Mouse (Mus musculus) subcutaneous adipose tissue, adult 2 months (tissue): ENCODE data around the gene Kir3dl1. TPM values are rescaled to one million over a fixed set of nuclear protein-coding genes. Genes with fewer than 3 reads are reported as not detected.

Source experiments
- polyA plus RNA-seq: library from polyadenylated mRNA; depleted of rRNA; stranded (reverse); fragments of >200 nt; gene quantifications from 2 replicates; pipeline ENCODE4 v1.2.3, GENCODE M21; 2012; ENCODE audit warnings: low replicate concordance; rRNA removed

Kir3dl1 gene
- not detected in 2 replicates for polyA plus RNA-seq

DNA sequence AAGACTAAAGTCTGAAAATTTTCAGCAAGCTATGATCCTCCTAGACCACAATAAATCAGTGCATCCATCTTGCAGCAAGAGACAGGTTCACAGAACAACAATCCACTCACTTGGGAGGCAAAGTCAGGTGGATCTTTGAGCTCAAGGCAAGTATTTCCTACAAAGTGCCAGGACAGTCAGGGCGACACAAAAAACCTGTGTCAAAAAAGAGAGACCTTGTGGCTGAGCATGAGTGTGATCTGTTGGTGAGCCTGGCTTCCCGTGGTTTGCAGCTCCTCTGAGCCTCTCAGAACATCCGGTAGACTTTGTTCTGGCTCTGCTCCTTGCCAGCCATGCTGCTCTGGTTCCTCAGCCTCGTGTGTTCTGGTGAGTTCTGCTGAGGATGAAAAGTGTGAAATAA is at the start of gene Kir3dl1:
Gene Kir3dl1 (plus strand): TSS at position 301 of the 400 bp plus-strand sequence.

DNA sequence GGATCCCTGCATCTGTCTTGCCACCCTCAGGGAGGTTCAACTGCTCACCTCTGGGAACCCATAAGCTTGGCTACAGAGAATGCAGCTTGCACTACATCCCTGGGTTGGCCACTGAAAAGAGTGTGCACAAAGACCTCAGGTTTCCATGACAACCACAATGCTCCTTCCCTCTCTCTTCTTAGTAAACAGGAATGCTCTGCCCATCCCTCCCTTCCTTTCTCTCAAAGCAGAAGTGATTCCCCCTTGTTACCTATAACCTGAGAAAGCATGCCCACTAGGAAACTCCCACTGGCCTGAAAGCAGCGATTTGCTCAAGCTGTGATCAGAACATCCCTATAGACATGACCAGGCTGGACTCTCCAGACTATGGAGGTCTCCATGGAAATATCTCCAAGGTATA is 26.2 kb downstream of the Kir3dl1 start, which contains the start of gene Kir3dl2:
Gene Kir3dl2 (minus strand): TSS at position 101 of the 400 bp plus-strand sequence.

Other genes with a start within 250 kb of the Kir3dl1 start
- gene Bex3, start 247.7 kb upstream of the Kir3dl1 start, polyA plus RNA-seq, result 9.0 and 71.6 TPM in 2 replicates
- gene Kir3dl2, start 26.1 kb downstream of the Kir3dl1 start, polyA plus RNA-seq, result not detected in 2 replicates
- 0.46 and 5.8 TPM in 2 replicates for gene Tceal3, start 72.8 kb downstream of the Kir3dl1 start, polyA plus RNA-seq
- gene Tceal1, start 190.0 kb downstream of the Kir3dl1 start, polyA plus RNA-seq, result 1.5 and 2.3 TPM in 2 replicates
- 57.8 and 91.2 TPM in 2 replicates for gene Morf4l2, start 225.7 kb downstream of the Kir3dl1 start, polyA plus RNA-seq